Mouse (Mus musculus) G1E (cell line): ENCODE measurements at regions not wholly inside any gene's neighbourhood (a gene's known extent, or its start where the extent isn't known, plus 50 kb on each side); places are given as distances from the start of the nearest gene placed in this dataset.

Source experiments
- CTCF ChIP-seq: IDR thresholded peaks from 2 replicates; pipeline ENCODE4 v1.5.1; 2012; ENCODE audit warnings: low read depth, low read length, inconsistent platforms, mixed read lengths
- GATA1 ChIP-seq: IDR thresholded peaks from 2 replicates; pipeline ENCODE4 v1.6.1; 2012; ENCODE audit warnings: borderline replicate concordance, low read length, inconsistent platforms, mixed read lengths
- GATA2 ChIP-seq: IDR thresholded peaks from 2 replicates; pipeline ENCODE4 v1.6.1; 2012; ENCODE audit warnings: low read depth, low read length, inconsistent platforms, borderline replicate concordance
- TAL1 ChIP-seq: conservative IDR thresholded peaks from 2 replicates; pipeline ENCODE4 v1.6.1; 2012; ENCODE audit warnings: low read depth, low read length, inconsistent platforms, mixed read lengths

GRCm38 (mm10) chr5:133907442-133907841, 192.1 kb upstream of the Castor2 start:
- TF ChIP-seq GATA1: no peak
- TF ChIP-seq CTCF: no peak
- no peak for TF ChIP-seq TAL1
- no peak for TF ChIP-seq GATA2
